Mouse (Mus musculus) lung, postnatal 0 days (tissue): ENCODE results near the gene Hibadh.

Experiments
- CTCF ChIP-seq: IDR thresholded peaks from 2 replicates; pipeline ENCODE4 v1.5.1; 2016; ENCODE audit warnings: antibody characterized with exemption, mild to moderate bottlenecking
- EP300 ChIP-seq: IDR thresholded peaks from 2 replicates; pipeline ENCODE4 v1.6.1; 2016; ENCODE audit warnings: antibody characterized with exemption, mild to moderate bottlenecking, control low read depth

GRCm38 (mm10) chr6:52672539-52672938 lies 32.4 kb upstream of the Hibadh start:
- TF ChIP-seq EP300 (no peak), CTCF (no peak)
